Mouse (Mus musculus) layer of hippocampus, adult 8-10 months (tissue): Measurements from ENCODE around the gene Chchd3. TPM values are rescaled to one million over a fixed set of nuclear protein-coding genes. Genes with fewer than 3 reads are reported as not detected.
A peak's percentile ranks its signal among the peaks of the same experiment; 100 is the strongest.

Source experiments
- DNase-seq, 2 experiments: peaks; one replicate each; pipeline ENCODE4 v3.0.0; 2022; ENCODE audit warnings: low spot score in 2 of 2
- total RNA-seq, 4 experiments: library from RNA; stranded (reverse); gene quantifications; 2 replicates each; pipeline ENCODE4 v1.2.4; 2022

Chchd3 gene
- total RNA-seq, 4 experiments from 2014 or later = 82.5 to 88.4 (median 83.8) TPM

GRCm38 (mm10) chr6:32807771-32808170, 252.3 kb downstream of the Chchd3 start:
- no peak for DNase-seq

- DNase-seq = no peak
These were observed 256.4 kb downstream of the Chchd3 start for GRCm38 (mm10) chr6:32803646-32804045.

- DNase-seq = no peak
These were observed 258.3 kb downstream of the Chchd3 start for GRCm38 (mm10) chr6:32801776-32802175.

GRCm38 (mm10) chr6:32797525-32797924, 262.5 kb downstream of the Chchd3 start:
- DNase-seq = no peak

GRCm38 (mm10) chr6:32795653-32796500, 264.2 kb downstream of the Chchd3 start:
- DNase-seq = no peak

- DNase-seq = no peak
These were observed 266.5 kb downstream of the Chchd3 start for GRCm38 (mm10) chr6:32793575-32793974.

- DNase-seq = no peak
These were observed 266.9 kb downstream of the Chchd3 start for GRCm38 (mm10) chr6:32793163-32793562.

GRCm38 (mm10) chr6:32790487-32790886, 269.6 kb downstream of the Chchd3 start:
- no peak for DNase-seq

- no peak for DNase-seq
These were observed 272.7 kb downstream of the Chchd3 start for GRCm38 (mm10) chr6:32787399-32787798.

- DNase-seq = no peak
These were observed 273.9 kb downstream of the Chchd3 start for GRCm38 (mm10) chr6:32786196-32786595.

- DNase-seq = no peak
These were observed 277.0 kb downstream of the Chchd3 start for GRCm38 (mm10) chr6:32783102-32783501.

GRCm38 (mm10) chr6:32780602-32781001, 279.5 kb downstream of the Chchd3 start:
- peak; percentile 50 to 52 for DNase-seq

GRCm38 (mm10) chr6:32776384-32776783, 283.7 kb downstream of the Chchd3 start:
- DNase-seq = no peak

- DNase-seq = peak in 1 of 2 experiments; percentile 25
These were observed 305.5 kb downstream of the Chchd3 start for GRCm38 (mm10) chr6:32754524-32754923.

GRCm38 (mm10) chr6:32749821-32750220, 310.2 kb downstream of the Chchd3 start:
- DNase-seq = no peak

- no peak for DNase-seq
These were observed 311.3 kb downstream of the Chchd3 start for GRCm38 (mm10) chr6:32748777-32749176.

GRCm38 (mm10) chr6:32747333-32747732, 312.7 kb downstream of the Chchd3 start:
- no peak for DNase-seq

Other genes with a start within 250 kb of the Chchd3 start
- 10 to 100 TPM; 83.5 to 95.6 (median 86.1) TPM for gene Exoc4, start 188.8 kb upstream of the Chchd3 start, total RNA-seq